Mouse (Mus musculus) brain, embryonic 18.5 days (tissue): ENCODE results near the gene Nup210l.

Experiments used
- DNase-seq: peaks from one replicate; pipeline ENCODE4 v3.0.0-alpha.2; 2012; ENCODE audit warnings: low read depth, low spot score

Gene Nup210l

DNA sequence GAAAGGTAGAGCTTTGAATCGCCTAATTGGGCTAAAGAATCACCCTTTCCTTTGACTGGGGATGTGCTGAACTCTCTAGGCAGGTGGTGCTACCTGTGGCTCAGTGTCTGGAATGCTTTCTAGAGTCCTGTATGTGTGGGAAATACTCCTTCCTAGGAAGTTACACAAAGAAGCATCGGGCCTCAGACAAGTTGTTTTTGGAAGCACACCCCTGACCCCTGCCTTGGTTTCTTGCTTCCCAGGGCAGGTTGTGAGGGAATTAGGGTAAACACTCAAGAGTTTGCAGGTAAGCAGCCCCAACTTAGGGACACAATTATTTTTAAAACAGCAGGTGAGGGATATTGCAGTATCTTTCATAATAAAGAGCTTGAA, 151.2 kb downstream of the Nup210l start:
- DNase-seq, result no peak

DNA sequence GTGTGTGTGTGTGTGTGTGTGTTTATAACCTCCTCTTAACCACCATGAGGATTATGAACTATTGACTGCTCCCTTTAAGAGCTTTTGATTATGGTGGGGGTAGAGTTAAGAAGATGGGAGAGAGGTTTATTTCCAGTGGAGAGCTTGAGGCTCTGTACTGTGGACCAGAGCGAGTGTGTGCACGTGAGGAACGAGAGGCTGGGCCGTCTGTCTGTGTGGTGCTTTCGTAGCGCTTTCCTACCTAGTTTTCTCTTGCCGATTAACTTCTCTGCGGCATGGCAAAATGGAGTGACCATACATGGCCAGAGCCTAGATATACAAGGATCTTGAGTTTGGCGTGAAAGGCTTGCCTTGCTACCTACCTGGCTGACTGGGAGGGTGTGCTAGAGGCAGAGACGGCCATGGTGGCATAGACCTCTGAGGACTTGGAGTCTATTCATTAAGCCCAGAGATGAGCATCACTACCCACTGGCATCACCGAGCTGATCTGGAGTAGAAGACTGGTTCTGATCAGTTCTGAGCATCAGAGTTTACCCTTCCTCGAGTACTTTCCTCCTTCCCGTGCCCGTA, 151.9 kb downstream of the Nup210l start:
- no peak for DNase-seq

DNA sequence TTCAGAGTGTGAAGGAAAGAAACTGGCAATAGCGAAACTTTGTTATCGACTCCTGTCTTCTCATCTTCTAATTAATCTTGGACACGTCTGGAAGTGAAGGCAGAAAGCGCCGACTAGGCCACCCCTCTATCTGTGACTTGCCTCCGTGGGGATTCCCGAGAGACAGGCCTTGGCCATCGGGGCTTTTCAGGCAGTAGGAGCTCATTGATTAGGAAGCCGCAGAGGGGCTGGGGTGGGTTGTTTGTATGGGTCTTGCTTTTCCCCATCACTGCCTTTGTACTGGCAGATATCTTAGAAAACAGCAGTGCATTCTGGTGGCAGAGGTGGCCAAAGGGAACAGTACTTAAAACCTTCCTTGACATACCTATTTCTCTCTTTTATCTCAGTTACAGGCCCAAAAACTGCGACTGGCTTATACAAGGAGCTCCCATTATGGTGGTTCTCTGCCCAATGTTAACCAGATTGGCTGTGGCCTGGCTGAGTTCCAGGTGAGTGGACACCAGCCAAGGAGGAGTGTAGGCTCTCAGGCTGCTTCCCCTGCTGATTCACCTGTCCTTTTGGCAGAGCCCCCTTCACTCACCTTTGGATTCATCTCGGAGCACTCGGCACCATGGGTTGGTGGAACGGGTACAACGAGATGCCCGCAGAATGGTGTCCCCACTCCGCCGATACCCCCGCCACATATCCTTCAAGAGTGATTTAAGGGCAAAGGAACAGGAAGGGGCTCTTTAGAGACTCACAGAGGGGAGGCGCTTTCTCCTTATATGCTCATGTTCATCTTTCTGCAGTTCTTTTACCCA, 153.0 kb downstream of the Nup210l start:
- DNase-seq, result no peak

DNA sequence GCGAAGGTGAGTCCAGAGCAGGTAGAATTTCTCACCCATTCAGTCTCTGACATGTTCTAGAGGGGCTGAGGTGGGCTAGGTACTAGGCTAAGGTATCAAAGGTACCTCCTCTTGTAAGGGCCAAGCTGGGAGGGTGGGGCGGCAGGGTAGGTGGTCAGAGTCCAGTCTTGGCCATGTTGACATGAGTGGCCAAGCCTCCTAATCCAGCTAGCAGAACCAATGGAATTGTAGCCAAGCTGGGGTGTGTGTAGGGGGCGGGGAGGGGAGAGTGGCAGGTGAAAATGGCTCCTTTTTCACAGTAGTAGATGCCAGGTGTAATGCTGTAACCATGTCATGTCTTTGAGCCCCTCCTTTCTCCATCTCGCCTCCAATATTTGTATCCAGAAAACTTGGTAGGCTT, 154.6 kb downstream of the Nup210l start:
- no peak for DNase-seq
